Mouse (Mus musculus): Measurements from ENCODE around the gene Atrnl1.
"Not testable (repeated sequence)": the region's sequence is repeated elsewhere in the genome, so short reads cannot be mapped to it uniquely, and the experiment has no call there.

Atrnl1 gene

DNA sequence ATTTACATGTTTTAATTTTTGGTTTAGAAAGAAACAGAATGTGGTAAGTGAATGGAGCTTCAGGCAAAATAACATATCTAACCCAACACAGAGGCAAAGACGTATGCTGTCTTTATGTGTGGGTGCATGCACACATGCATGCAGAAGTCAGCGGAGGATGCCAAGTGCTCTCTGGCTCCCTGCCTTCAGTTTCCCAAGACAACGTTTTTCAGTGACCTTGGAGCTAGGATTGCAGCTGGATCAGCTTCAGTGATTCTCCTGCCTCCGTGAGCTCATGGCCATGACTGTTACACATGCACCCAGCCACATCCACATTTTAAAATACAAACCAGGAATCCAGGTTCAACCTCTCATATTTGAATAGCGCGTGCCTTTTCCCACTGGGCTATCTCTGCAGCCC, 203.5 kb downstream of the Atrnl1 start:
- intact Hi-C loops (cut with DNase I): loop anchor here (10.0 kb wide), 1 partner anchor 651 kb away; no protein-coding TSS in a partner anchor

DNA sequence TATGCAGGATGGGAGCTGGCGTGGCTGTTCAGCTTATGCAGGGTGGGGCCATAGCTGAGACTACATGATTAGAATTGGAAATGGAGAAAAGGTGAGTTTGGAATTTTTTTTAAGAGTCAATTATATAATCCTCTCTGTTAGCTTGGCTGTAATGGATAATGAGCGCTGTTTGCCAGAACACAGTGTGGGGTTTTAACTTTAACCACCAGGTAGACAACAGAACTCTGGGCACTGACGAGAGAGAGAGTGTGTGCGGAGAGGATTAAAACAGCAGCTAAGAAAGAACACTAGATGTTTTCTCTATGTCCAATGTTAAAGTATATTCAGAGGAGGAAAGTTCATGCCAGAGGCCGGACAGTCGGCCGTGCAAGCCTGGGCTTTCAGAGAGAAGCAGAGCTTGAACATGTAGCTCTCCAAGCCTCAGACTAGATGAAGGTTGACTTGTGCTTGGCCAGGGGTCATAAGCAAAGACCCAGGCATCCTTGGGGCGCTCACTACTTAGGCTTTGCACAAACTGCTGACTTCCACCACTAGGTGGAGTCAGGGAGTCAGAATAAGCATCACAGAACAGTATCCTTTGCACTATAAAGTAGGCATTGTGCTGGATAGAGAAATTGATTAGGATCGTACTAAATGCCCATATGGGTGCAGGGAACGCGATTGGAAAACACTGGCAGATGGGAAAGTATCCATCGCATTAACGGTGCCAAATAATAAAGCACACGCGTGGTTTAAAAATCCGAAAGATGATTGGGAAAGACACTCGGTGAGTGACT, 205.6 kb downstream of the Atrnl1 start:
- intact Hi-C loops (cut with DNase I): loop anchor here (10.0 kb wide), 1 partner anchor 648 kb away; no protein-coding TSS in a partner anchor

DNA sequence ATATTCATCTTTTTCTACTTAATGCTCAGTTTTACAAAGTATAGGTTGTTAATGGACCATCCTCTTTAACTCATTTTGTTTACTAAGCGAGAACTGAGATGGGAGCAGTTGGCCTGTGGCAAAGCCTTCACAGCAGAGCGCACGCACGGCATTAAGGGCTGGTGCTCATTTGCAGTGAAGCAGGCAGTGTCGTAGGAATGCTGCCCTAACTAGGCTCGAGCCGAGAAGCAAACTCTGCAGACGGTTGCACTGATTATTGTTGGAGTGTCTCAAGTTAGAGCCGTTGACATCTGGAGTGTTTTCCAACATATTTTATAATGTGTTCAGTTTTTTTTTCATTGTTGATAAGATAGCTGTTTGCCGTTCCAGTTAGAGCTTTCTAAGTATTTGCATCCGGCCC, 206.9 kb downstream of the Atrnl1 start:
- intact Hi-C loops (cut with DNase I): loop anchor here (10.0 kb wide), 1 partner anchor 647 kb away; no protein-coding TSS in a partner anchor

DNA sequence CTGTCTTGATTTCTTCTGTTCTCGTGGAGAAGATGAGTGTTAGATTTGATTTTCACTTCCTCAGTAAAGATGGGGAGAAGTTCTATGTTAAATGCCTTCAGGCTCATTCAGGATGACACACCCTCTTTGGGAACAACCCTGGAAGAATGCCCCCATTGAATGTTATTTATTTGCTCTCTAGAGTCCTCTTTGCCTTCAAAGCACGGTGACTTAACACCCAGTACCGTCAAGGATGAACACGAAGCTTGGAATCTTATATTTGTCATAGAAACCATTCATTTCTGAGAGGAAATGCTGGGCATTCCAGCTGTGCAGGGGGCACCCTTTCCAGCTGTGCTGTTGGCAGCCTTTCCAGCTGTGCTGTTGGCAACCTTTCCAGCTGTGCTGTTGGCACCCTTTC, 212.6 kb downstream of the Atrnl1 start:
- intact Hi-C loops (cut with DNase I): no loop called here

DNA sequence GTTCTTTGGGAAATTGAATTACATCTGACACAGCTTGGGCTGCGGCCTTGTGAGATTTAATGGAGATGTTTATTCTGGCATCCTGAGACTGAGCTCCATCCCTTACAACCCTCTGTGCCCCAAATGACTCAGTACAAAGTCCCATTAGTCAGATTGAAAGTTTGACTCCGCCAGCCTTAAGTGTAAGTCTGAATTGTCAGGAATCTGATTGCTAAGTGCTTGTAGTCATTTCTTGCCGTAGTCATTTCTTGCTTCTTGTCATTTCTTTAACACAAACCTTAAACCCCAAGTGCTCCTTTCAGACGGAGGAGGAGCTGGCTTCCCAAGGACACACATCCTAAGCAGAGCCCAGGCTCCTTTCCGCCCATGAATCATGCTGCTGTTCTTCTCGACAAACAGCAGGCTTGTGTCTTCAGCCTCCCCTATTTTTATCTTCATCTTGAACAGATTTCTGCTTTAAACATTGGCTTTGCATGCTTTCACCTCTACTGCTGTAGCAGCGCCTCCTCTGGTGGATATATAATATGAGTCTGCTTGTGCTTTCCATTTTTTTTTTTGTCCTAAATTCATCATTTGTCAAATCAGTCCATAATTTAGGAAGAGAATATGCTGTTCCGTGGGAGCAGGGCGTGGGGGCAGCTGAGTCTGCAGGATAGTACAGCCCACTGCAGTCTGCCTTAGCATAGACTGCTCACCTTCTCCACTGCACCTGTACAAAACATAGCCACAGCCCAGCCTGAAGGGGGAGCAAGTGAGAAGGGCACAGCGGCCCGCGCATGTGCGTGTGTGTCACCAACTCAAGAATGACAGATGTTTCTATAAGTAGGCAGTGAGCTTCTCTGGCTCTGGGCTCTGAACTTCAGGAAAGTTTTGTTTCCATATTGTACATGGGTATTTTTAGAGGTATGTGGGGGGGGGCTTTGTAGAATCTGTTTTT, 214.7 kb downstream of the Atrnl1 start:
- intact Hi-C loops (cut with DNase I): no loop called here

DNA sequence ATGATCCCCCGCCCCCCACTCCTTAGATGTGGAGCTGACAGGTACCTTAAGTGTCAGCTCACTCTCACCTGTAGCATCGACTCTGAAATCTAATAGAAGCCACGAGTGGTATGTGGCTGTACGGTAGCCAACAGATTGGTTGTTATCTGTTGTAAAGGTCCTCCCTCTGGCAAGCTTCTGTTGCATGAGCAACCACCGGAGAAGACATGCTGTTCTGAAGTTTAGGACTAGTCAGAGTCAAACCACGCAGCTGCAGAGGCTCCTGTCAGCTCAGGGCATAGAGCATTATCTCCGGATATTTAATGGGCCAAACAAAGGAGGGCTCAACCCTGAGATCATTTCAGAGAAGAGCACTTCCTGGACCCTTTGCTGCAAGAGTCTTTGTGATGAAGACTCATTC, 222.2 kb downstream of the Atrnl1 start:
- intact Hi-C loops (cut with DNase I): no loop called here

DNA sequence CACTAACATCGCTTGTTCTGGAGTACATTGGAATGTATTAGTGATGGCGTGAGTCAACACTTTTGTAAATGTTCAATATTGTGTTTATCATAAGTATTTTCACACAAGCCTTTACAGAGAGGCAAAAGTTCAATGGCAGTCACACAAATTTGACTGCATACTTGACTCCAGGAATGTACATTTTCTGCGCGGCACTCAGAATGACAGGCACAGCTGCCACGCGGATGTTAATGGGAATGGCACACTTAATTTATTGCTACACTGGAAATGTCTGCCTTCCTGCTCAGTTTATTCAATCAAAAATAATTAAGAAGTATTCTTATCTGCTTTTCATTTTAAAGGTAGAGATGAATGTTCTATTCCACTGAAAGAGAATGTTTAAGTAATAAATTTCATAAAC, 227.0 kb downstream of the Atrnl1 start:
- intact Hi-C loops (cut with DNase I): no loop called here

DNA sequence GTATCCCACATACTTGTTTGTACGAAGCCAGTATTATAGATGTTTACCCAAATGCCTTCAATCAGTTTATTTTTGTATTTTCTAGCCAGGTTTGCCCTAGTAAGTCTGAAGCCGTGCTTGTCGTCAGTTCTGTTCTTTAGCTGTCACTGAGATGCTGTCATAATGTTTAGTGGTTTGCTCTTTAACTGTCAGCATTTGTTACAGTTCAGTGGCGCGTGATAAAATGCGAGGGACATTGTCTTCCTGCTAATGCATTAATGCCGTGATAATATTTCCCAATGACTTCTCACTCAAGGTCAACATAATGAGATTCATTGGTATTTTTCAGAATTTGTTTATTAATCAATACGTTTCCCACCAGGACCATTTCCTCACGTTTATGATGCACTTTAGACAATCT, 227.7 kb downstream of the Atrnl1 start:
- intact Hi-C loops (cut with DNase I): no loop called here

DNA sequence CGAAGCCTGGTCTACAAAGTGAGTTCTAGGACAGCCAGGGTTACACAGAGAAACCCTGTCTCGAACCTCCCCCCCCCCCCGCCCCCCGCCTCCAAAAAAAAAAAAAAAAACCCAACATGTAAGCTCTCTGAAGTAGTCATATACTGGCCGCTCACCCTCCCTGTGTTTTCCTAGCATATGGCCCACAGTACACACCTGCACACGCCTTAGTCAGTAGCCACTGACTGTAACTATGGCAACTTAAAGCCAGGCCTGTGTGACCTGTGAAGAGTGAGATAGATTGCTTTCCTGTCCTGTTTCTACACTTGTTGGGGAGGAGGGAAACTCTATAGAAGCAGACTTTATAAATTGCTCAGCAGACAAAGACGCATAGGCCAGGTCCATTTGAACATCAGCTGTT, 239.1 kb downstream of the Atrnl1 start:
- intact Hi-C loops (cut with DNase I): no loop called here

DNA sequence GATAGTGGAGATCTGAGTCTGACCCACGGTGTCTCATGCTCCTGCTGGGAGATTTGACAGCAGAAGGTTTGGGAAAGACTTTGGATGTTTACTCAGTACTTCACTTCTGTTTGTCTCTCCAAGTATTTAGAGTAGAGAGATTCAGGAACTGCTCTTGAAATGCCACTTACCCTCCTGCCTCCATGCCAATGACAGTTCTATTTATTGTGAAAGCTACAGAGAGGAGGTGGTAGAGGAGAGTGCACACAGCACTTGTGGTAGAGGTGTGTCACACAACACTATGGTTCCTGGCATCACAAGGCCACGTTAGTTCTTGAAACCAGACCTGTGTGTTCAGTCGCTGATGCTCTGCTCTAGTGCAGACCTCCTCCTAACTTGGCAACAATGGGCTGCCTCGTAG, 257.5 kb downstream of the Atrnl1 start:
- intact Hi-C loops (cut with DNase I): no loop called here

DNA sequence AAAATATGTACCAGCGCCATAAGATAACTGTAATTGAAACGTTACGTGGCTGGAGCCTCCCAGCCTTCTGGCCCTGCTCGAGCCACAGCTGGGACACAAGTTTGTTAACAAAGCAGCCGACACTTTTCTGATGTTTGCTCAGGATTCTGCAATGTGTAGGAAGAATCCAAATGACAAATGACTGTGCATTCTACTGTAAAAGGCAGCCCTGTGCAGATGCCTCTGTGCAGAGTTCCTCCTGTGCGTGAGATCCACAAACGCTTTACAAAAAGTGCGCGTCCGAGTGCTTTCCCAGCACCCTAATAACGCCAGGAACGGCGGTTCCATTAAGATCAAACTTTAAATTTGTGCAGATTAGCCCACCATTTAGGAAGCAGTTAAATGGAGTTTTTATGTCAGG, 260.0 kb downstream of the Atrnl1 start:
- intact Hi-C loops (cut with DNase I): no loop called here

DNA sequence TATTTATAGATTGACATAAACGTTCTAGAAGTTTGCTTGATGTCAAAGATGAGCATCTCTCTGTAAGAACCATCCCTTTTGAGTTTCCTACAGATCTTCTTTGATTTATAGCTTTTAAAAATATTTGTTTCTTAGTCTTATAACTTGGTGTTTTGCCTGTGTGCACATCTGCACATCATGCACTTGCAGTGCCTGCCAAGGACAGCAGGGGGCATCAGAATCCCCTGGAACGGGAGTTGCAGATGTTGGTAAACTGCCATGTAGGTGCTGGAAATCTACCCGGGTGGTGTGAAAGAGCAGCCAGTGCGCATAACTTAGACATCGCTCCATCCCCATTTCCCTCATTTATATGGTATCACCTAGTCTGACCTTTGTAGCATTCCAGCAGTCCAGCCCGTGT, 265.2 kb downstream of the Atrnl1 start:
- intact Hi-C loops (cut with DNase I): no loop called here

DNA sequence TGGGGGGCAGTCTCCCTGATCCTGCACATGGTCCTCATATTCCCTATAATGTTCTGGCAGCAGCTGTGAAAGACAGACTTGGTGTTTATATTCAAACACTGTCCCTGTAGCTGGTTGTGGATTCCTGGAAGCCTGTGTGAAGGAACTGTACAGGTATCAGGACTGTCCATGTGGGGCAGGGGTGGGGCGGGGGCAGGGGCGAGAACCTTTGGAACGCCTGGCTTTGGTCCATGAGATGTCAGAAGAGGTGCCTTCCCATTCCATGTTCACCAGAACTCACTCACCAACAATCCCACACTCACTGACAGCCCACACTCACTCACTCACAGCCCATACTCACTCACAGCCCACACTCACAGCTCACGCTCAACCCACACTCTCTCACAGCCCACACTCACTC, 266.5 kb downstream of the Atrnl1 start:
- intact Hi-C loops (cut with DNase I): no loop called here

DNA sequence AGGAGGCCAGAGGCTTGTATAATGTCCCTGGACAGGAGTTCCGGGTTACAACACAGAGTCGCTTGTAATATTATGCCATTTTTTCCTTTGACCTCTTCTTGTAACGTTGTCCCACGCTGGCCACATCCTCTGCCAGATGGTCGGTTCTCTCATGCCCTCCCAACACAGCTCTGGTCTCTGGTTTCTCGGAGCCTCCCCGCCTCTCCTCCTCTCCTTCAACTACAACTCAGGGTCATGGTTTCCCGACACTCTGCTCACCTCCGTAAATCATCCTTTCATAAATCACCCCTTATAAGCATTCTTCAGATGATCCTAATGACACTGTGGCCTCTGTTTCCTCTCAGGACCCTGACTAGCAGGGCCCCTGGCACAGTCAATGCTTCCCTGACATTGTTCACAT, 267.7 kb downstream of the Atrnl1 start:
- intact Hi-C loops (cut with DNase I): no loop called here

DNA sequence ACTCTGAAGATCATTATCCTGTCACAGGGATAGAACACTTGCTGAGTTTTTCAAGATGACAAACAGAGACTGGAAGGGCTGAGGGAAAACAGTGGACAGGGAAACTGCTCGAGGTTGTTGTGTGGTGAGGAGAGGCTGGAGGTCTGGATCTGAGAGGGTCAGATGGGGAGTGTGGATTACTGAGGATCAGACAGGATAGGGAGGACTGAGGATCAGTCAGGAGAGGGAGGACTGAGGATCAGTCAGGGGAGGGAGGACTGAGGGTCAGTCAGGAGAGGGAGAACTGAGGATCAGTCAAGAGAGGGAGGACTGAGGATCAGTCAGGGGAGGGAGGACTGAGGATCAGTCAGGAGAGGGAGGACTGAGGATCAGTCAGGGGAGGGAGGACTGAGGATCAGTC, 269.0 kb downstream of the Atrnl1 start:
- intact Hi-C loops (cut with DNase I): not testable (repeated sequence)

DNA sequence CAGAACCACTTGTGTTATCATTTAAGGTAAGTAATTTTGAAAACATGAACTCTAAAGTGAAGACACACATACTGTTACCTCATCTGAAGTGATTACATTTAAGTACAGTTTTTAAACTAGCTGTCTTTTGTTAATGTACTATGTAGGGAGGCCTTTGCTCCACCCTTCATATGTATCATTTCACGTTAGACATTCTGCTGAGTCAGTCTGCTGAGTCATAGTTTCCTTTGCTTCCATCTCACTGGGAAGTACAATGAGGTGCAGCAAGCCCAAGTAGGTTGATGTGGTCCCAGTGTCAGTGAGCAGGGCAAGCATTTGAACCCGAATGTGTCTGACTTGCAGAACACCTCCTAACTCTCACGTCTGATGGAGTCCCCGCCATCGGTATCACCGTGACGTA, 271.1 kb downstream of the Atrnl1 start:
- intact Hi-C loops (cut with DNase I): no loop called here

DNA sequence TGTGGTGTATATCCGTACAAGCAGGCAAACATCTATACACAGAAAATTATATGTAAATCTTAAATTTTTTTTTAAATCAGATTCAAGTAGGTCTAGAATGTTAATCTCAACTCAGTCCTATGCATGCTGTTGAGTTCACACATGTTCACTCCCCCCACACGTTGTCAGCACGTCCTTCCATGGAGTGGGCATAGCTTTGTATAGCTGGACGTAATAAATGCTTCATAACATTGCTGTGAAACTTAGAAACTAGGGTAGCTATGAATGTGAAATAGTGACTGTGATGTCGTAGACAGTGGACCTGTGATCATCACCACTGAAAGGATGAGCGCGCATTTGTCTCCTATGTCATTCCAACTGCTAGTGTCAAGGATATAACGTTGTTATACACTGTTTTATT, 278.0 kb downstream of the Atrnl1 start:
- intact Hi-C loops (cut with DNase I): no loop called here

DNA sequence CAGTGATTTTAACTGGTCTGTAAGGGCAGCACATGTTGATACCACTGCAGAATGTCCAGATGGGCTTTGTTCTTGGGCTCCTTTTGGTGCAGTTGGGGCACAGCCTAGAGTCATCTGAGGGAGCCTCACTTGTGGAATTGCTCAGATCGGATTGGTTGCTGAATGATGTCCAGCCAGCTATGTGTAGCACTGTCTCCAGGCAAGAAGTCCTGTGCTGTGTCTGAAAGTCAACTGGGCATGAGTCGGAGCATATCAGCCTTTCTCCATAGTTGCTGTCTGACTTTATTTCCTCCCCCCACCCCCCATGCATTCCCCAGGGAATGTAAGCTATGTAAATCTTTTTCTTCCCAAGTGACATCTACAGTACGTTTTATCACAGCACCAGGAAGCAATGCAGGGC, 278.9 kb downstream of the Atrnl1 start:
- intact Hi-C loops (cut with DNase I): no loop called here

DNA sequence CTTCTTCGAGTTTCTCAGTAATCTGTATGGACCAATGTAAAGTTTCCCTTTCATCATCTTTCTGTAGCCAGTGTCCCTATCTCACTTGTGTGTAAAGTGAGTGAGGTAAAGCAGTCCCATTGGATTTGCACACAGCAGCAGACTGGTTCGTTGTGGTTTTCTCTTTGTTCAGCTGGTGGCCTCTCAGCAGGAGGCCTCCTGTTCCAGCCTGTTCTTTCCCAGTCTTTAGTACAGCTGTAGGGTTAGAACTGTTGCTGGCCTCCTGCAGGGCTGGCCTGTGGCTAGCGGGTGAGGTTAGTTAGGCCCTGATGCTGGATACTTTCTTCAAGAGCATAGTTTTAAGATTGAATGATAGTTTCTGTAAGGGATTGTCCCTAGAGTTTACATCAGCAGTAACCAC, 280.1 kb downstream of the Atrnl1 start:
- intact Hi-C loops (cut with DNase I): no loop called here

DNA sequence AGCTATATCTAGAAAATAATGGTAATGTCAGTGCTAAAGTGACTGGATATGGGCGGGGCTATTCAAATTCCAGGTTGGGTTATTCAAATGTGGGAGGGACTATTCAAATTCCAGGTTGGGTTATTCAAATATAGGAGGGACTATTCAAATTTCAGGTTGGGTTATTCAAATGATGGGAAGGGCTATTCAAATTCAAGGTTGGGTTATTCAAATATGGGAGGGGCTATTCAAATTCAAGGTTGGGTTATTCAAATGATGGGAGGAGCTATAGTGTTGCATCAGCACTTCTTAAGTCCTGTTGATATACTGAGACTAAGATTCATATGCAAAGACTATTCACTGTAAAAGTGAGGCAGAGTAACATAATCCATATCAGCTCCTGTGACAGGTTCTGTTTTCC, 283.4 kb downstream of the Atrnl1 start:
- intact Hi-C loops (cut with DNase I): no loop called here

DNA sequence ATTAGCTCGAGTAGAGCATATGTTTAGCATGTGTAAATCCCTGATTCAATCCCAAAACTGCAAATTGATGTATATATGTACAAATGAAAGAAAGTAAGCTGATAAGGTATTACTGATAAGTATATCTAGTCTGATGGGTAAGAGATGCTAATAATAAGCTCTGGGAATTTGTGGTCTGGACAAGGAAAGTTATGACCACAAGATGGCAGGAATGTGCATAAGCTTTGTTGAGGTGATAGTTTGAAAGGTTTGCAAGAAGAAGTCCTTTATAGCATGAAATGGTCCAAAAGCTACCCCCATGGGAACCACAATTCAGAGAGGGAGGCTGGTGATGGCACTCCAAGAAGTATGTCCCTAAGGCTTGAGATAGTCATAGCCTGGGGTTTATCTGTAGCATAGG, 289.2 kb downstream of the Atrnl1 start:
- intact Hi-C loops (cut with DNase I): loop anchor here (5.0 kb wide), 1 partner anchor 567 kb away; no protein-coding TSS in a partner anchor

DNA sequence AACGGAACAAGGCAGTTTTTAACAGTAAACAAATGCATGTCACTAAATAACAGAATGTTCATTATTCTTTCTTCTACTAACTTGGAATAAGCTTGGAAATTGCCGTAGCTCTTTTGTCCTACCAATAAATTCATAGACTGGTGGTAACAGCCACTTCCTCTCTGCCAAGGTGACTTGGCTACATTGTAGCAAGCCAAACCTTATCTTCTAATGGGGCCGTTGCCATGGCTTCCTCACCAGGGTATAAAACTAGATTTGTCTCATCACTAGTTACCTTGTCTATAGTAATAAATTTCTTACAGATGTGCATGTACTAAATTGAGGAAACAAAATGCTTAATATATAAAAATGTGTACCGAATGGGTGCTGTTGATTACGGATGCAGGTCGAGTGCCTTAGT, 298.6 kb downstream of the Atrnl1 start:
- intact Hi-C loops (cut with DNase I): no loop called here

Data from adrenal gland (tissue).